Mouse (Mus musculus): ENCODE results near the gene Scamp2.

GRCm38 (mm10) chr9:57565741-57566221, 5.0 kb downstream of the Scamp2 start:
- TF ChIP-seq CTCF (IDR thresholded peaks at IDR 0.05; ENCODE audit: insufficient read depth, low read depth, low read length) (no peak), POLR2A (IDR thresholded peaks at IDR 0.05; ENCODE audit: insufficient read depth, low read depth, low read length) (no peak)
